Mouse (Mus musculus): ENCODE data around the gene 1700025B11Rik.
"Not testable (repeated sequence)": the region's sequence is repeated elsewhere in the genome, so short reads cannot be mapped to it uniquely, and the experiment has no call there.

GRCm38 (mm10) chr15:77539221-77539620, 22.5 kb downstream of the 1700025B11Rik start:
- TF ChIP-seq POLR2A (IDR thresholded peaks at IDR 0.05; ENCODE audit: control insufficient read depth, extremely low read depth, insufficient read depth, low read length, poor library complexity); CTCF (IDR thresholded peaks at IDR 0.05; ENCODE audit: borderline replicate concordance, control insufficient read depth, extremely low read depth, insufficient read depth, low read length, poor library complexity): not testable (repeated sequence)
